Mouse (Mus musculus) stomach, embryonic 15.5 days (tissue): ENCODE data around the gene Olfr285. TPM values are rescaled to one million over a fixed set of nuclear protein-coding genes. Genes with fewer than 3 reads are reported as not detected.
A peak's percentile ranks its signal among the peaks of the same experiment; 100 is the strongest.

ENCODE experiments used
- ATAC-seq: fragments of 200-750 bp; cut with Nextera tagmentation; 2 replicates; pipeline ENCODE4 v1.8.0; 2017; ENCODE audit warnings: low read depth, moderate number of reproducible peaks, moderate TSS enrichment; ENCODE audit not compliant: insufficient read depth, low FRiP score
- H3K27ac ChIP-seq: fragments of 300-500 bp; sonication (generic); 2 replicates; pipeline ENCODE4 v1.5.1; 2015; ENCODE audit warnings: mild to moderate bottlenecking, inconsistent platforms
- H3K27me3 ChIP-seq: fragments of 300-500 bp; sonication (generic); replicated peaks from 2 replicates; pipeline ENCODE4 v1.6.1; 2015; ENCODE audit warnings: inconsistent platforms
- H3K36me3 ChIP-seq: fragments of 300-500 bp; sonication (generic); 2 replicates; pipeline ENCODE4 v1.6.1; 2015; ENCODE audit warnings: inconsistent platforms
- H3K4me1 ChIP-seq: fragments of 300-500 bp; sonication (generic); 2 replicates; pipeline ENCODE4 v1.6.1; 2015; ENCODE audit warnings: inconsistent platforms
- H3K4me2 ChIP-seq: fragments of 300-500 bp; sonication (generic); 2 replicates; pipeline ENCODE4 v1.6.1; 2015; ENCODE audit warnings: mild to moderate bottlenecking, inconsistent platforms
- H3K4me3 ChIP-seq: fragments of 300-500 bp; sonication (generic); replicated peaks from 2 replicates; pipeline ENCODE4 v1.5.1; 2015; ENCODE audit warnings: inconsistent platforms
- H3K9ac ChIP-seq: fragments of 300-500 bp; sonication (generic); 2 replicates; pipeline ENCODE4 v1.6.1; 2015; ENCODE audit warnings: inconsistent platforms
- H3K9me3 ChIP-seq: fragments of 300-500 bp; sonication (generic); 2 replicates; pipeline ENCODE4 v1.6.1; 2016; ENCODE audit warnings: inconsistent platforms
- WGBS: fragments of 180-500 bp; shearing (Covaris S2); methylation state at CpG from one replicate; pipeline ENCODE4 v1.1.7; 2015; 5-methylcytosine and 5-hydroxymethylcytosine counted together
- polyA plus RNA-seq: library from polyadenylated mRNA; unstranded; fragments of >200 nt; fragmentation: Nextera tagmentation; extraction: Ambion mirVana; gene quantifications from 2 replicates; pipeline ENCODE4 v1.2.1, GENCODE M21; 2015

Gene Olfr285
- not detected in 2 replicates for polyA plus RNA-seq

GRCm38 (mm10) chr15:98317177-98317724 lies at the start of gene Olfr285:
Gene Olfr285, minus strand, starts transcription at chr15:98317353.
- no peak within 1 kb of the TSS for H3K27ac ChIP-seq
- H3K36me3 ChIP-seq = no peaks in the 10 kb centered on the region
- no peak within 1 kb of the TSS for H3K4me2 ChIP-seq
- H3K4me1 ChIP-seq = no peaks in the 10 kb centered on the region
- H3K27me3 ChIP-seq = no peaks in the 10 kb centered on the region
- no peaks in the 10 kb centered on the region for H3K9me3 ChIP-seq
- no peak within 1 kb of the TSS for H3K9ac ChIP-seq
- H3K4me3 ChIP-seq = no peak within 1 kb of the TSS
- no peak for ATAC-seq
- 88% methylated on average over 5 of the region's 5 CpGs for WGBS

DNA sequence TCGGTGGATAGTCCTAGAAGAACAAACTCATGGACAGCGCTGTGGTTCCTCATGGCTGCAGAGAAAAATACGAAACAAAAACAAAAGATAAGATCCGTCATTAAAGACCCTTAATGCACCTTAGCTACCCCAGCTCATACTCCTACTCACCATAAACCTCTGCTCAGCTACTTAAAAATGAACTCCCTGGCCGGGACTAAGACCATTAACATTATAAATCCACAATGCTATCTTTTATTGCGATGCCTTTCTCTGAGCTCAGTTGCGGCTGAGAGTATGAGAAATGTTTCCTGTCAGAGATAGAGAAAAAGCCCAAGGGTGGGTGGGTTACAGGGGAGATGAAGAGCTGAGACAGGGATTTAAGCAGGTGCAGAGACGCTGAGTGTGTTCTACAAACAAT lies 23.7 kb upstream of the Olfr285 start, which contains the start of gene Olfr284:
Gene Olfr284 (minus strand): TSS at position 101 of the 400 bp plus-strand sequence.
- no peaks in the 10 kb centered on the region for H3K9me3 ChIP-seq
- no peaks in the 10 kb centered on the region for H3K36me3 ChIP-seq
- H3K27me3 ChIP-seq = no peaks in the 10 kb centered on the region
- no peak within 1 kb of the TSS for H3K4me3 ChIP-seq
- no peak within 1 kb of the TSS for H3K4me2 ChIP-seq
- H3K4me1 ChIP-seq = no peaks in the 10 kb centered on the region
- ATAC-seq = no peak
- H3K27ac ChIP-seq = no peak within 1 kb of the TSS
- WGBS = 64% methylated on average over 8 of the region's 8 CpGs
- no peak within 1 kb of the TSS for H3K9ac ChIP-seq

DNA sequence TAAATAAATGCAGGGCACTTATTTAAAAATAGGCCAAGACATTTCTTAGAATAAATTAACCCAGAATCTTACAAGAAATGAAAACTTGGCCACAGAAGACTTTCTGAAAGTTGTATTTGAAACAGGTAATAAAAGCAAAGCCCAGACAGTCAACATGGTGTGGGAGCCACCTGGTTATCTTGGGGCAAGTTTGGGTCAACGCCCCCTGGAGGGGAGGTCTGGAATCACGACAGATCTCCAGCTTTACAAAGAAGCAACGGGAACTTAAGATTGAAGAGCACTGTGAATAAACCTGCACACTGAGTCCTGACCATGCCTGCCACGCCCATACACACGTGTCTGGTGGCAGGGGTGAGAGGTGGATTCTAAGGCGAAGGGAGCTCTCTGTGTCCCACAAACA lies 1.4 kb downstream of the Olfr285 start:
- no peak for ATAC-seq
- no peaks in the 10 kb centered on the region for H3K4me1 ChIP-seq
- H3K27ac ChIP-seq = no peak overlapping the region

GRCm38 (mm10) chr15:98295628-98296551 lies 21.3 kb downstream of the Olfr285 start, which contains the start of gene Zfp641:
Gene Zfp641, minus strand, starts transcription at chr15:98296161.
- H3K4me1 ChIP-seq = 0 out of 2 replicates have a peak, but pooled peaks cover 5% of the 10 kb centered on the region
- ATAC-seq = no peak
- H3K36me3 ChIP-seq = no peaks in the 10 kb centered on the region
- WGBS = 2% methylated on average over 48 of the region's 60 CpGs
- H3K4me3 ChIP-seq = peak within 1 kb of the TSS; percentile 56
- peak within 1 kb of the TSS; percentile 32; the same call in 1 of the 2 replicates for H3K9ac ChIP-seq
- no peaks in the 10 kb centered on the region for H3K27me3 ChIP-seq
- no peak within 1 kb of the TSS for H3K27ac ChIP-seq
- H3K9me3 ChIP-seq = no peaks in the 10 kb centered on the region
- peak within 1 kb of the TSS; percentile 93 for H3K4me2 ChIP-seq

More for the DNA sequence above, 1.4 kb downstream of the Olfr285 start:
- Histone ChIP-seq H3K27me3 (no peaks in the 10 kb centered on the region), H3K36me3 (no peaks in the 10 kb centered on the region), H3K9ac (no peak overlapping the region), H3K4me2 (no peak overlapping the region), H3K4me3 (no peak overlapping the region), H3K9me3 (no peaks in the 10 kb centered on the region)
- WGBS = 39% methylated on average over 6 of the region's 6 CpGs

GRCm38 (mm10) chr15:98293651-98294050 lies 23.5 kb downstream of the Olfr285 start:
- WGBS = 91% methylated on average over 8 of the region's 8 CpGs
- Histone ChIP-seq H3K4me1 (0 out of 2 replicates have a peak, but pooled peaks cover 5% of the 10 kb centered on the region), H3K4me2 (no peak overlapping the region), H3K27ac (no peak overlapping the region), H3K9ac (no peak overlapping the region), H3K4me3 (no peak overlapping the region), H3K27me3 (no peaks in the 10 kb centered on the region), H3K9me3 (no peaks in the 10 kb centered on the region), H3K36me3 (no peaks in the 10 kb centered on the region)
- ATAC-seq = no peak

- 72% methylated on average over 12 of the region's 12 CpGs for WGBS
- H3K9ac ChIP-seq = no peak overlapping the region
- H3K27me3 ChIP-seq = no peaks in the 10 kb centered on the region
- no peak overlapping the region for H3K27ac ChIP-seq
- H3K9me3 ChIP-seq = no peaks in the 10 kb centered on the region
- H3K4me3 ChIP-seq = no peak overlapping the region
- ATAC-seq = no peak
- H3K4me1 ChIP-seq = no peaks in the 10 kb centered on the region
- H3K36me3 ChIP-seq = no peaks in the 10 kb centered on the region
- no peak overlapping the region for H3K4me2 ChIP-seq
Measured at GRCm38 (mm10) chr15:98288566-98288965, 28.6 kb downstream of the Olfr285 start.

GRCm38 (mm10) chr15:98286418-98286817 lies 30.7 kb downstream of the Olfr285 start:
- no peaks in the 10 kb centered on the region for H3K36me3 ChIP-seq

More at GRCm38 (mm10) chr15:98286418-98286817, 30.7 kb downstream of the Olfr285 start:
- Histone ChIP-seq H3K4me1 (no peaks in the 10 kb centered on the region), H3K27ac (no peak overlapping the region), H3K9ac (no peak overlapping the region), H3K4me2 (no peak overlapping the region), H3K27me3 (no peaks in the 10 kb centered on the region), H3K9me3 (no peaks in the 10 kb centered on the region), H3K4me3 (no peak overlapping the region)
- no peak for ATAC-seq
- 62% methylated on average over 7 of the region's 7 CpGs for whole genome bisulfite sequencing

Other genes with a start within 250 kb of the Olfr285 start
- 28.3 and 31.0 TPM in 2 replicates for gene Pfkm, start 224.8 kb downstream of the Olfr285 start, polyA plus RNA-seq
- 27.9 and 29.0 TPM in 2 replicates for gene Senp1, start 223.6 kb downstream of the Olfr285 start, polyA plus RNA-seq
- 42.8 and 43.7 TPM in 2 replicates for gene Asb8, start 151.7 kb downstream of the Olfr285 start, polyA plus RNA-seq
- 1.6 and 2.0 TPM in 2 replicates for gene Ccdc184, start 150.2 kb downstream of the Olfr285 start, polyA plus RNA-seq
- gene Olfr288, start 121.8 kb downstream of the Olfr285 start, polyA plus RNA-seq = not detected in 2 replicates
- not detected in 2 replicates for gene Gm44579, start 96.4 kb downstream of the Olfr285 start, polyA plus RNA-seq
- gene Olfr287, start 96.3 kb downstream of the Olfr285 start, polyA plus RNA-seq = not detected in 2 replicates
- not detected in 2 replicates for gene Olfr286, start 82.9 kb downstream of the Olfr285 start, polyA plus RNA-seq
- not detected in 2 replicates for gene H1fnt, start 60.1 kb downstream of the Olfr285 start, polyA plus RNA-seq
- 0.55 and 0.62 TPM in 2 replicates for gene Zfp641, start 21.2 kb downstream of the Olfr285 start, polyA plus RNA-seq
- not detected in 2 replicates for gene Olfr284, start 23.6 kb upstream of the Olfr285 start, polyA plus RNA-seq
- not detected in 2 replicates for gene Olfr283, start 63.6 kb upstream of the Olfr285 start, polyA plus RNA-seq
- not detected in 2 replicates for gene Olfr282, start 113.9 kb upstream of the Olfr285 start, polyA plus RNA-seq
- gene Olfr281, start 135.2 kb upstream of the Olfr285 start, polyA plus RNA-seq = 0.03 TPM in 1 of 2 replicates, not detected in the other
- not detected in 2 replicates for gene OR5BS1P, start 152.5 kb upstream of the Olfr285 start, polyA plus RNA-seq
- 0.23 TPM in 1 of 2 replicates, not detected in the other for gene Lalba, start 165.4 kb upstream of the Olfr285 start, polyA plus RNA-seq
- gene Olfr279, start 175.0 kb upstream of the Olfr285 start, polyA plus RNA-seq = not detected in 2 replicates
- gene Kansl2, start 216.9 kb upstream of the Olfr285 start, polyA plus RNA-seq = 79.4 and 86.7 TPM in 2 replicates